Mouse (Mus musculus) gastrocnemius, postnatal 14 days (tissue): ENCODE results near the gene Crnkl1. TPM values are rescaled to one million over a fixed set of nuclear protein-coding genes. Genes with fewer than 3 reads are reported as not detected.

ENCODE experiments used
- DNase-seq: peaks from one replicate; pipeline ENCODE4 v3.0.0; 2021; ENCODE audit warnings: mixed read lengths
- intact Hi-C: fragments of 180-260 bp; cut with DNase I; formaldehyde crosslinking; loops from one replicate; pipeline ENCODE4 v1.15.1; 2025; ENCODE audit warnings: low total_unique reads
- microRNA-seq, 2 experiments: library from miRNA; unstranded; fragments of <30 nt; microRNA quantifications; one replicate each; pipeline ENCODE4 v1.2.0; 2021
- total RNA-seq, 2 experiments: library from RNA; stranded (reverse); gene quantifications; 2 replicates each; pipeline ENCODE4 v1.2.3; 2021

Crnkl1 gene
- total RNA-seq, 2 experiments from 2014 or later, result 13.1 TPM

DNA sequence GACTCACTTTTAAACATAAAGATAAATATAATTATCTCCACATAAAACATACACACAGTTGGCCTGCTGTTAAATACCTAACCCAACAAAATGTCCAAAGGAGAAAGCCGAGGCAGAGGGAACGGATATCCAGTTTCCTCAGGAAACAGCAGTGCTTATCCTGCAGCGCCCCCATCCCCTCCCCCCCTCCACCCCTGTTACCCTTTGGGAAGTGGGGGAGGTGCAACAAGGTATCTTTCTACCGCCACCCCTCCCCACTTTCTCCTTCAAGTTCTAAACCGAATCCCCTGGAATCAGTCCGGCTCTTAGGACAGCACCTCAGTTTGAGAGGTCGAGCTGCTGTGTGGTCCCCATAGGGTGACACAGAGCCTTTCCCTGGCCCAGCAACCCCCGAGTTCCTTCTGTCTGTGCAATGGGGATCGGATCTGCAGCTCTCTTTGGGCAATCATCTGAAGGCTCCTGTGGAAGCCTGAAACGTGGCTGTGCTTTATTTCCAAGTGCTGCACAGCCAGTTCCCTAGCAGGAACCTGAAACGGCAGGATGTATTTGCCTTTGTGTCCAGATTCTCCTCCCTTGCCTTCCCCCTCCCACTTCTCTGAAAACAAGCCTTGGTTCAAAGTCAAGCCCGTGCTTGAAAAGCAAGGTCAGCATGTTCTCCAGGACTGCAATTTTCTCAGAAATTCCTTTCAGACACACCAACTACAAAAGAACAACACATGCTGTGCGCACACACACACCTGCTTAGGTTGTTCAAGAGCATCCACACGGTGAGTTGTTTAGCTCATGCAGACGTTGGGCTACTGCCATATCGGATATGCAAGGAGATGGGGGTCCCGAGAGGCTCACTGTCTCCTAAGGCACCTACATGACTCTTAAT is 50.5 kb downstream of the Crnkl1 start:
- intact Hi-C loops, result loop anchor here (10.0 kb wide), 1 partner anchor 189 kb away; no protein-coding TSS in a partner anchor
- no peak for DNase-seq

DNA sequence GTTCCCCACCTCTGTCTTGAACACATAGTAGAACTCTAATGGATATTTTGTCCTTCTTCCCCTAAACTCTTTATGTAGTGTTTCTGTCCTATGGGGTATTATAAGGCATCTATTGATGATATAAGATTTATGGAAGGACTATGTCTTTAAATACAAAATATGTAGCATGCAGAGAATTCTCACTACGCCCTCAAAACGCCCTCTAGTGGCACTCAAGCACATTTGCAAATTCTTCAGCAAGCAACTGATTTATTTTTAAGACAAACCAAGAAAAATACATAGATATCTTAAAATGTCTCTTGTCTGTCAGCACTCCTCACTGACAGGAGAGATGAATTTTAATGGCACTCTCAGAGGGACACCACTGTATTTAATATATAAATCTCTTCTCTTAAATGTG is 52.4 kb downstream of the Crnkl1 start:
- no peak for DNase-seq
- intact Hi-C loops, result loop anchor here (10.0 kb wide), 1 partner anchor 188 kb away; no protein-coding TSS in a partner anchor

- intact Hi-C loops, result loop anchor here (10.0 kb wide), 1 partner anchor 187 kb away; no protein-coding TSS in a partner anchor
- DNase-seq, result no peak
These were observed 52.9 kb downstream of the Crnkl1 start for GRCm38 (mm10) chr2:145881932-145882331.

- intact Hi-C loops, result loop anchor here (10.0 kb wide), 1 partner anchor 186 kb away; no protein-coding TSS in a partner anchor
- no peak for DNase-seq
These were observed 53.7 kb downstream of the Crnkl1 start for GRCm38 (mm10) chr2:145880887-145881747.

DNA sequence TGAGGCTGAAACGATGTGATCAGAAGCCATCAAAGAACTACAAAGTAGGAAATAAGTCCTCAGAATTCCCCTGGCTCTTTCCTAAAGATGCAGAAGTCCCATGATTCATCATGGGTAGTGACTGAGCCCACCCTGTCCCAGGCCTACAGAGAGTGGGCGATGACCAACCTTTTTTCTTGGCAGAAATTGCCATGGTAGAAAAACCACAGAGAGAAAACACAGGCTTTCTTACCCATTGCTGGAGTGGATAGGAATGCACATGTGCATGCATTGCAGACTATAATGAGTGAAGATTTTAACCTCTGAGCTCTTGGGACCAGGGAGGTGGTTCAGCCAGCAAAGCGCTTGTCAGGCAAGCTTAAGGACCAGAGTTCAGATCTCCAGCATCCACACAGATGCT is 57.6 kb downstream of the Crnkl1 start:
- intact Hi-C loops, result no loop called here
- no peak for DNase-seq

GRCm38 (mm10) chr2:145874879-145875482 is 59.8 kb downstream of the Crnkl1 start:
- intact Hi-C loops, result no loop called here
- DNase-seq, result no peak

DNA sequence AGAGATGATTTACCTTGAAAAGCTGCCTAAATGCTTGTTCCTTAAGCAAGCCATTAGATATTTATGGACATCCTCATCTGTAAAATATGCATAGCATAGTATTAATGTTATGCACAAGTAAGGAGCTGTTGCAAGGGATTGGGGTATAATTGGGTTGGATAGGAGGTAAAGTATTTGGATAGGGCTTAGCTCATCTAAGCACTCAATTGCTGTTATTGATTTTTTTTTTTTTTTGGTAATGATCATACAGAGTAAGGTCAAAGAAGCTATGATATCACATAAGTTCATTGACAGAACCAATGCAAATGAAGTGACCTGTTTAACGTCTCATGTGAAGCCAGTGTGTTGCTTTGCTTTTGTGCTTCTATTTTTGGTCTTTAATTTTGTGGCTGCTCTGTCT is 60.9 kb downstream of the Crnkl1 start:
- no peak for DNase-seq
- intact Hi-C loops, result no loop called here

DNA sequence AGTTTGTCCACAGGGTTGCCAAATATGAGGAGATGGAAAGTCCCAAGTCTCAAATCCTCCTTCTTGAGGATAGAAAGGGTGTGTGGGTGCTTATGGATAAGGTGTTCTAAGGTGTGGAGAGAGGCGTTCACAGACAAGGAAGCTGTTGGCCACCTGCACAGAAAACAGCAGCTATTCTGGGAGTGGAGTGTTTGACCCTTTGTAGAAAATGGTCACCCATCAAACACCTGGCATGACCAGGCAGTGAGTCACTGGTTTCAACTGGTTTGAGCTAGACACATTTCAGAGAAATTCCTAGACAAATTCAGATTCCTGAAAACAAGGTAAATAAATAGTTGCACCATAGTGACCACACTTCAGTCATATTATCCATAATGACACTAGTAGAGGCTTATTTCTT is 62.7 kb downstream of the Crnkl1 start:
- intact Hi-C loops, result no loop called here
- DNase-seq, result no peak

- intact Hi-C loops, result no loop called here
- no peak for DNase-seq
These were observed 63.5 kb downstream of the Crnkl1 start for GRCm38 (mm10) chr2:145871308-145871707.

Small RNA genes lying within 50 kb of the gene (microRNA-seq; reads per million reads assigned to microRNA genes)
- gene Gm25026, result 0 reads per million in 2 experiments

Other genes with a start within 250 kb of the Crnkl1 start
- 10 to 100 TPM; 42.3 to 45.8 TPM for gene Naa20, start 32.9 kb downstream of the Crnkl1 start, total RNA-seq
- gene Cfap61, start 230 bp downstream of the Crnkl1 start, total RNA-seq, result not detected